Mouse (Mus musculus) cerebellum, postnatal 25 days (tissue): Measurements from ENCODE around the gene Rreb1.

ENCODE experiments used
- DNase-seq, 2 experiments: peaks; one replicate each; pipeline ENCODE4 v3.0.0; 2021; ENCODE audit warnings: mixed read lengths in 2 of 2

The Rreb1 gene

GRCm38 (mm10) chr13:37877241-37877640 is 99.0 kb downstream of the Rreb1 start:
- no peak for DNase-seq

GRCm38 (mm10) chr13:37878918-37879331 is 100.7 kb downstream of the Rreb1 start:
- DNase-seq: no peak

- no peak for DNase-seq
Observed at GRCm38 (mm10) chr13:37879556-37879955, 101.4 kb downstream of the Rreb1 start.

- DNase-seq: no peak
Observed at GRCm38 (mm10) chr13:37880035-37880434, 101.8 kb downstream of the Rreb1 start.

- DNase-seq: no peak
Observed at GRCm38 (mm10) chr13:37880581-37881130, 102.5 kb downstream of the Rreb1 start.

- DNase-seq: no peak
Observed at GRCm38 (mm10) chr13:37882521-37882920, 104.3 kb downstream of the Rreb1 start.

- DNase-seq: no peak
Observed at GRCm38 (mm10) chr13:37883008-37883407, 104.8 kb downstream of the Rreb1 start.

GRCm38 (mm10) chr13:37885392-37885791 is 107.2 kb downstream of the Rreb1 start:
- DNase-seq: no peak

- DNase-seq: no peak
Observed at GRCm38 (mm10) chr13:37886024-37886423, 107.8 kb downstream of the Rreb1 start.

- DNase-seq: no peak
Observed at GRCm38 (mm10) chr13:37894756-37895155, 116.6 kb downstream of the Rreb1 start.

- no peak for DNase-seq
Observed at GRCm38 (mm10) chr13:37895564-37896254, 117.5 kb downstream of the Rreb1 start.

GRCm38 (mm10) chr13:37896423-37896822 is 118.2 kb downstream of the Rreb1 start:
- no peak for DNase-seq

GRCm38 (mm10) chr13:37898772-37899171 is 120.6 kb downstream of the Rreb1 start:
- no peak for DNase-seq

- no peak for DNase-seq
Observed at GRCm38 (mm10) chr13:37903036-37903435, 124.8 kb downstream of the Rreb1 start.

- DNase-seq: no peak
Observed at GRCm38 (mm10) chr13:37903476-37903875, 125.3 kb downstream of the Rreb1 start.

GRCm38 (mm10) chr13:37904436-37904835 is 126.2 kb downstream of the Rreb1 start:
- DNase-seq: no peak

GRCm38 (mm10) chr13:37908061-37908460 is 129.9 kb downstream of the Rreb1 start:
- DNase-seq: no peak

GRCm38 (mm10) chr13:37908493-37908892 is 130.3 kb downstream of the Rreb1 start:
- DNase-seq: peak; percentile 39 to 51

- DNase-seq: no peak
Observed at GRCm38 (mm10) chr13:37909225-37909624, 131.0 kb downstream of the Rreb1 start.

- DNase-seq: no peak
Observed at GRCm38 (mm10) chr13:37912011-37912410, 133.8 kb downstream of the Rreb1 start.

- DNase-seq: no peak
Observed at GRCm38 (mm10) chr13:37912591-37913467, 134.6 kb downstream of the Rreb1 start.

- DNase-seq: no peak
Observed at GRCm38 (mm10) chr13:37913963-37914362, 135.8 kb downstream of the Rreb1 start.
